Mouse (Mus musculus): ENCODE results near the gene Mon2. TPM values are rescaled to one million over a fixed set of nuclear protein-coding genes. Genes with fewer than 3 reads are reported as not detected.

Mon2 gene
- polyA plus RNA-seq (2016; fragmentation: Nextera tagmentation; extraction: Ambion mirVana): 21.9 and 26.0 TPM in 2 replicates

DNA sequence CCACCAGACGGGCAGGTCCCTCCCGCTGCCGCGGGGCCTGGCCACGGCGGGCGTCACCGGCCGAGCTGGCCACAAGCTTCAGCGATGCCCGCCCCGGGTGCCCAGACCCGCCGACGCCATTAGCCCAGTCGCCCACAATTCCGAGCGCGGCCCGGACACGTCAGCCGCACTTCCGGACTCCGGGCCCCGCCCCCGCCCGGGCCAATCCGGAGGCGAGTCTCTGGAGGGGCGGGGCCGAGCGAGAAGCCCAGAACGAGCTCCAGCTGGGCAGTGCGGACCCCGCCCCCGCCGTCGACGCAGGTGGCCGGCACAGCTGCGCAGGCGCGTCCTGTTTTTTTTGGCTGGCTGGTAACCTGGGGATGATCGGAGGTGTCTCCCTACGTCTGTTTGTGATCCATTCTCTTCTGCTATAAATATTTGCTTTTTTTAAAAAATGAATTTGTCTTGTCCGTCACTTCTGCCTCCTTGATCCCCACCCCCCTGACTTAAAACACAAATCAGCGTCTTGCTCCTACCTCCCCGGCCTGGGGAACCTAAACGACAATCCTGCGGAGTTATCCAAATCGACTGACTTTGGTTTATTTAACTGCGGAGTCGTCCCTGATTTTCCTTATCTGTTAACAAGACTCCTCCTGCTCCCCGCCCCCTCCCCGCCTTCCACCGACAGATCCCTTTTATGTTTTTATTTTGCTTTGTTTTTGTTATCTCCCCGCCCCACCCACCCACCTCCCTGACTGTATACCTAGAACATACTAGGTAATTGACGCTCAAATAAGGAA is at the start of gene Mon2:
Gene Mon2 (minus strand): TSS at position 261 of the 779 bp plus-strand sequence.
- H3K4me1 ChIP-seq: peaks cover 13% of the 10 kb centered on the region
- peaks cover 21% of the 10 kb centered on the region for H3K36me3 ChIP-seq (replicated peaks)
- peak within 1 kb of the TSS; percentile 92 for H3K27ac ChIP-seq (replicated peaks)
- H3K27me3 ChIP-seq (replicated peaks; ENCODE audit: low read depth, poor library complexity, severe bottlenecking): no peaks in the 10 kb centered on the region
- peak; percentile 98 for DNase-seq (ENCODE audit: low spot score)
- H3K9me3 ChIP-seq: no peaks in the 10 kb centered on the region
- peak within 1 kb of the TSS; percentile 97 for H3K4me3 ChIP-seq
- under 1% methylated on average over 58 of the region's 58 CpGs for WGBS

DNA sequence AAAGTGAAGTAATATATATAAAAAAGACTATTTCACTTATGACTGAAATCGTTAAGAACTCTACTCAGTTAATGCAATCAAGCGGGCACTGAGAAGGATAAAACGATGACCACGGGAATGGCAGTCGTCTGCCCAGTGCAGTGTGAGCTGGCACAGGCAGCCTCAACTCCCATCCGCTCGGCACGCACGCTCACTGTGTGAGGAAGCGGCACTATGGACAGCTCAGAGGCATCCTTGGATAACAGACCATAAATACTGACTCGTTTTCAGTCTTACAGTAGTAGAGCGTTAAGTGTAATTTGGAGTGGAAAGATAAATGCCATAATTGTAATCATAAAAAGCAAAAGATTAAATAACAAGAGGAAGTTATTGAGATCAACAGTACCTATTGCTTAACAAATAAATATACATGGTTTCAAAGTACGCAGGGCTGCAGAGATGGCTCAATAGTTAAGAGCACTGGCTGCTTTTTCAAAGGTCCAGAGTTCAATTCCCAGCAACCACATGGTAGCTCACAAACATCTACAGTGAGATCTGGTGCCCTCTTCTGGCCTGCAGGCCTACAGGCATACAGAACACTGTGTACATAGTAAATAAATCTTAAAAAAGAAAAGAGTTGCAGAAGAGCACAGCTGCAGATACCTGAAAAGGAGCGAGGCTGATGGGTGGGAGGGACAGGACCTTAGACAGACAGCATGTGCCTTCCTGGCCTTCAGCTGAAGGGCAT is 44.5 kb upstream of the Mon2 start:
- Histone ChIP-seq H3K9me3 (no peaks in the 10 kb centered on the region), H3K27me3 (replicated peaks; ENCODE audit: low read depth, poor library complexity, severe bottlenecking) (no peaks in the 10 kb centered on the region), H3K36me3 (replicated peaks) (peaks cover 97% of the 10 kb centered on the region), H3K4me3 (no peak overlapping the region), H3K4me1 (no peaks in the 10 kb centered on the region), H3K27ac (replicated peaks) (no peak overlapping the region)
- WGBS: 93% methylated on average over 14 of the region's 14 CpGs
- no peak for DNase-seq (ENCODE audit: low spot score)

DNA sequence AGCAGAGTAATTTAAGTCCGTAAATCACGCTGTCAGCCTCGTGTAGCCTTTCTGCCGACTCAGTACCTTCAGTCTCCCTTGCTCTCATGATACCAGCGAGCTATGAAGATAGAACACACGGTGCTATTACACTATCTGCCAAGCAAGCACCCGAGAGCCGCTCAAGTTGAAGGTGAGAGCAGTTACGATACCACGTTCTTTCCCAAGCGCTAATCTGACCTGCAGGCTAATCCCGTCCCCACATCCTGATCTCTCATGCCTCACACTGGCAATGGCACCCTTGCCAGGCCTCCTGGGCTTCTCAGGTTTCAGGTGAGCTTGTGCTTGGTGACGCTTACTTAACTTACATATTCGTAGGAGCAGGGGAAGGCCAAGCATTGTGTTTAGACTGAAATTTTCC is 40.6 kb upstream of the Mon2 start:
- DNase-seq (ENCODE audit: low spot score): no peak
- peaks cover 91% of the 10 kb centered on the region for H3K36me3 ChIP-seq (replicated peaks)
- no peaks in the 10 kb centered on the region for H3K4me1 ChIP-seq
- H3K9me3 ChIP-seq: no peaks in the 10 kb centered on the region
- WGBS: 90% methylated on average over 14 of the region's 14 CpGs
- H3K27me3 ChIP-seq (replicated peaks; ENCODE audit: low read depth, poor library complexity, severe bottlenecking): no peaks in the 10 kb centered on the region
- no peak overlapping the region for H3K4me3 ChIP-seq
- H3K27ac ChIP-seq (replicated peaks): no peak overlapping the region

- Histone ChIP-seq H3K4me3 (no peak overlapping the region), H3K9me3 (no peaks in the 10 kb centered on the region), H3K36me3 (replicated peaks) (peaks cover 61% of the 10 kb centered on the region), H3K4me1 (no peaks in the 10 kb centered on the region), H3K27ac (replicated peaks) (no peak overlapping the region), H3K27me3 (replicated peaks; ENCODE audit: low read depth, poor library complexity, severe bottlenecking) (no peaks in the 10 kb centered on the region)
- DNase-seq (ENCODE audit: low spot score): no peak
- 94% methylated on average over 8 of the region's 8 CpGs for WGBS
Observed at GRCm38 (mm10) chr10:123113466-123113865, 37.2 kb upstream of the Mon2 start.

GRCm38 (mm10) chr10:123112787-123113168 is 36.5 kb upstream of the Mon2 start:
- WGBS: 94% methylated on average over 9 of the region's 9 CpGs
- H3K27ac ChIP-seq (replicated peaks): no peak overlapping the region
- no peaks in the 10 kb centered on the region for H3K27me3 ChIP-seq (replicated peaks; ENCODE audit: low read depth, poor library complexity, severe bottlenecking)
- peaks cover 54% of the 10 kb centered on the region for H3K36me3 ChIP-seq (replicated peaks)
- no peak for DNase-seq (ENCODE audit: low spot score)
- H3K4me1 ChIP-seq: no peaks in the 10 kb centered on the region
- H3K4me3 ChIP-seq: no peak overlapping the region
- no peaks in the 10 kb centered on the region for H3K9me3 ChIP-seq

DNA sequence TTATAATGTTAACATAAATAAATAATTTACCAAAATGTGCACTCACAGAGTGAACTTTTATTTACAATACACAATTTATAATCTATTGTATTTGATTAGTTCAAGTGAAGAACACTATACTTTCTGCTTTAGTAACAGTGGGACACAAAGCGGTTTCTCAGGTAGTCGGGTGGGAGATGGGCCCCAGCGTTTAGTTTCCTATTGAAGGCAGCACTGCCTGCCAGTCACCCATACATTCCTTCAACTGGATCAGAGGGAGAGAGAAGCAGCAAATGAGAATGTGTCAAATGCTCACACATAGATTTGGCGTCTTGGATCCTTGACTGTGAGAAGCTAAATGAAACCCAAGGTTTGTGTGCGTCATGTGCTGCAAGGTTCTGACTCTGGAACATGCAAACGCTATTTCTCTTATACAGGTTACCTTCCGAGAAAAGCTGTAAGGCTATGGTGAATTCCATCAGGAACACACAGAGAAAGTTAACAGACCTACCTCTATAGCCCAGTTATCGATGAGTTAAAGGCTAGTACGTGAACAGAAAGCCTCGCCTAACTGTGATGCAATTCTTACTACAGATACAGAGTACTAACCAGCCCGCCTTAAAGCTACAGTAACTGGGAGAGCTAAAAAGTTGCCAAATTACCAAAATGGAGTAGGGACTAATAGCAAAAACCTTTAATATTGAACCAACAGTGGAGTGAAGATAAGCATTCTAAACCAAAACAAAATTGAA is 35.9 kb upstream of the Mon2 start:
- H3K9me3 ChIP-seq: no peaks in the 10 kb centered on the region
- WGBS: 92% methylated on average over 11 of the region's 11 CpGs
- no peaks in the 10 kb centered on the region for H3K4me1 ChIP-seq
- no peak overlapping the region for H3K4me3 ChIP-seq
- H3K27ac ChIP-seq (replicated peaks): no peak overlapping the region
- H3K27me3 ChIP-seq (replicated peaks; ENCODE audit: low read depth, poor library complexity, severe bottlenecking): no peaks in the 10 kb centered on the region
- no peak for DNase-seq (ENCODE audit: low spot score)
- H3K36me3 ChIP-seq (replicated peaks): peaks cover 48% of the 10 kb centered on the region

DNA sequence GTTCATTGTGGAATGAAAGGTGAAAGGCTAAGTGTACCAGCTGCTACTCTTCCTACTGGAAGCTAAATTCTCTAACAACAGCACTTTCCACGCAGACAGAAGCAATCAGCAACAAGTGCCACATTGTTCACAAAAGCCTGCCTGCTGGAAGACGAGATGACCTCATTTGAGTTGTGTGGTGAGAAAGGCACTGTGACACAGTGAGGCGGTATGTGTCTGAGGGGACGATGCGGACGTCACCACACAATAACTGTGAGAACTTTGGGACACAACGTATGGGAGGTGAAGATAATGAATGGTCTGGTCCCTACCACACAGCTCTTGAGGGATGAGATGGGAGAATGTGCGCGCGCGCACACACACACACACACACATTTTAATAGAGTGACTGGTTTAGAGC is 34.2 kb upstream of the Mon2 start:
- no peak for DNase-seq (ENCODE audit: low spot score)

DNA sequence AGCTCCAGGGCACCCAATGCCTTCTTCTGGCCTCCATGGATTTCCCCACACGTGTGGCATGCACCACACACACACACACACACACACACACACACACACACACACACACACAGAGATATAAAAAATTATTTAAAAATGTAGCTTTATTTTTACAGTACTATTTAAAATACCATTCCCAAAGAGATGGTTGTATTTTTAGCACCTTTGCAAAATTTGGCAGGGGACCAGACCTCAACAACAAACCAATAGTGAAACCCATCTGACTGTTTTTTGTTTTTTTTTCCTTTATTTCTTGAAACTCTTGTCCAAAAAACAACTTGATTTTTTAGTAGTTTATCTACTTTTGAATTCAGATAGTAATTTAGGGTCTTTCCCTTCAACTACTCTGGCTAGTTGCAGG is 32.2 kb upstream of the Mon2 start:
- Histone ChIP-seq H3K4me1 (no peaks in the 10 kb centered on the region), H3K36me3 (replicated peaks) (peaks cover 13% of the 10 kb centered on the region), H3K27ac (replicated peaks) (no peak overlapping the region), H3K4me3 (no peak overlapping the region), H3K9me3 (no peaks in the 10 kb centered on the region), H3K27me3 (replicated peaks; ENCODE audit: low read depth, poor library complexity, severe bottlenecking) (no peaks in the 10 kb centered on the region)
- DNase-seq (ENCODE audit: low spot score): no peak
- WGBS: 83% methylated on average over 1 of the region's 1 CpGs

More for the DNA sequence above, 34.2 kb upstream of the Mon2 start:
- no peaks in the 10 kb centered on the region for H3K4me1 ChIP-seq
- H3K4me3 ChIP-seq: no peak overlapping the region
- H3K9me3 ChIP-seq: no peaks in the 10 kb centered on the region
- H3K27ac ChIP-seq (replicated peaks): no peak overlapping the region
- peaks cover 31% of the 10 kb centered on the region for H3K36me3 ChIP-seq (replicated peaks)
- no peaks in the 10 kb centered on the region for H3K27me3 ChIP-seq (replicated peaks; ENCODE audit: low read depth, poor library complexity, severe bottlenecking)
- 81% methylated on average over 11 of the region's 11 CpGs for WGBS

DNA sequence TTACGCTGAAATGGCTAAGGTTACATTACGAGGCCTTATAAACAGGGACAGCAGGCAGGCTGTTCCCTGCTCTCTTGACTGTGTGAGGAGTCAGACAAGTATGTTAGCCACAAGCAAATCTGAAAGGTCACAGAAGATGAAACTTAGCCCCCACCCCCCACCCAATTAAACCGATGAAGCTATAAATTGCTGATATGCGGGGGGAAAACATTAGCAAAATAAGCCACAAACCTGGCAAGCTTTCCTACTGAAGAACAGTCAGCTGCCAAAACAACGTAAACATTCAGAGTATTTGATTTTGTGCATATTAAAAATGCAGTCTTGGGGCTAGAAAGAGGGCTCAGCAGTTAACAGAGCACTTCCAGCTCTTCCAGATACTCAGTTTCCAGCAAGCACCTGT is 31.8 kb upstream of the Mon2 start:
- no peak for DNase-seq (ENCODE audit: low spot score)
- WGBS: 91% methylated on average over 5 of the region's 5 CpGs

DNA sequence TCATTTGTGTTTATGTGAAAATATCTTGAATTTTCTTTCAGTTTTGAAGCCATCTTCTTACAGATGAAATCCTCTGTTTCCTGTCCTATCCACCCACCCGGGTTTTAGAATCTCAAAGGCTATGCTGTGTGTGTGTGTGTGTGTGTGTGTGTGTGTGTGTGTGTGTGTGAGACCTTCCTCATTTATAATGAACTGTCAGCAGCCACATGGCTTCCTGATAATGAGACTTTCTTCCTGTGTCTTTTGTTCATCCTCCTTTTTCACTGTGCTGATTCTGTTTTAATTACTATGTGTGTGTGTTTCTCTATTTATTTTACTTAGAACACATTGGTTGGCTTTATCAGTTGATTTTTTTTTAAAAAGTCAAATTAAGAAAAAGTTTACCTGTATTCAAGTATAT is 25.0 kb upstream of the Mon2 start:
- DNase-seq (ENCODE audit: low spot score): no peak
- Histone ChIP-seq H3K36me3 (replicated peaks) (no peaks in the 10 kb centered on the region), H3K27ac (replicated peaks) (no peak overlapping the region), H3K4me1 (no peaks in the 10 kb centered on the region), H3K27me3 (replicated peaks; ENCODE audit: low read depth, poor library complexity, severe bottlenecking) (no peaks in the 10 kb centered on the region), H3K4me3 (no peak overlapping the region), H3K9me3 (no peaks in the 10 kb centered on the region)
- 95% methylated on average over 1 of the region's 1 CpGs for WGBS

More for the DNA sequence above, 31.8 kb upstream of the Mon2 start:
- H3K9me3 ChIP-seq: no peaks in the 10 kb centered on the region
- H3K4me1 ChIP-seq: no peaks in the 10 kb centered on the region
- peaks cover 10% of the 10 kb centered on the region; the same call in 1 of the 2 replicates for H3K36me3 ChIP-seq (replicated peaks)
- H3K4me3 ChIP-seq: no peak overlapping the region
- no peak overlapping the region for H3K27ac ChIP-seq (replicated peaks)
- no peaks in the 10 kb centered on the region for H3K27me3 ChIP-seq (replicated peaks; ENCODE audit: low read depth, poor library complexity, severe bottlenecking)

- DNase-seq (ENCODE audit: low spot score): no peak
- Histone ChIP-seq H3K9me3 (no peaks in the 10 kb centered on the region), H3K36me3 (replicated peaks) (no peaks in the 10 kb centered on the region), H3K27me3 (replicated peaks; ENCODE audit: low read depth, poor library complexity, severe bottlenecking) (no peaks in the 10 kb centered on the region), H3K4me1 (no peaks in the 10 kb centered on the region), H3K27ac (replicated peaks) (no peak overlapping the region), H3K4me3 (no peak overlapping the region)
- 93% methylated on average over 2 of the region's 2 CpGs for WGBS
Observed at GRCm38 (mm10) chr10:123100584-123100983, 24.3 kb upstream of the Mon2 start.

- H3K4me3 ChIP-seq: no peak overlapping the region
- WGBS: 86% methylated on average over 7 of the region's 7 CpGs
Observed at GRCm38 (mm10) chr10:123094504-123094903, 18.2 kb upstream of the Mon2 start.

More at GRCm38 (mm10) chr10:123094504-123094903, 18.2 kb upstream of the Mon2 start:
- no peaks in the 10 kb centered on the region for H3K36me3 ChIP-seq (replicated peaks)
- no peaks in the 10 kb centered on the region for H3K9me3 ChIP-seq
- no peaks in the 10 kb centered on the region for H3K4me1 ChIP-seq
- DNase-seq (ENCODE audit: low spot score): no peak
- H3K27ac ChIP-seq (replicated peaks): no peak overlapping the region
- H3K27me3 ChIP-seq (replicated peaks; ENCODE audit: low read depth, poor library complexity, severe bottlenecking): no peaks in the 10 kb centered on the region

All from embryonic facial prominence, embryonic 10.5 days (tissue).